Mouse (Mus musculus) B cell, adult 62 days (primary cell): ENCODE measurements around the gene Sirt1. TPM values are rescaled to one million over a fixed set of nuclear protein-coding genes. Genes with fewer than 3 reads are reported as not detected.

Experiments used
- total RNA-seq: library from RNA; stranded (reverse); gene quantifications from 4 replicates; pipeline ENCODE4 v1.2.4, GENCODE M21; 2023

Sirt1 gene
- 55.1 to 70.7 TPM (median 62.1 TPM) in 4 replicates for total RNA-seq

DNA sequence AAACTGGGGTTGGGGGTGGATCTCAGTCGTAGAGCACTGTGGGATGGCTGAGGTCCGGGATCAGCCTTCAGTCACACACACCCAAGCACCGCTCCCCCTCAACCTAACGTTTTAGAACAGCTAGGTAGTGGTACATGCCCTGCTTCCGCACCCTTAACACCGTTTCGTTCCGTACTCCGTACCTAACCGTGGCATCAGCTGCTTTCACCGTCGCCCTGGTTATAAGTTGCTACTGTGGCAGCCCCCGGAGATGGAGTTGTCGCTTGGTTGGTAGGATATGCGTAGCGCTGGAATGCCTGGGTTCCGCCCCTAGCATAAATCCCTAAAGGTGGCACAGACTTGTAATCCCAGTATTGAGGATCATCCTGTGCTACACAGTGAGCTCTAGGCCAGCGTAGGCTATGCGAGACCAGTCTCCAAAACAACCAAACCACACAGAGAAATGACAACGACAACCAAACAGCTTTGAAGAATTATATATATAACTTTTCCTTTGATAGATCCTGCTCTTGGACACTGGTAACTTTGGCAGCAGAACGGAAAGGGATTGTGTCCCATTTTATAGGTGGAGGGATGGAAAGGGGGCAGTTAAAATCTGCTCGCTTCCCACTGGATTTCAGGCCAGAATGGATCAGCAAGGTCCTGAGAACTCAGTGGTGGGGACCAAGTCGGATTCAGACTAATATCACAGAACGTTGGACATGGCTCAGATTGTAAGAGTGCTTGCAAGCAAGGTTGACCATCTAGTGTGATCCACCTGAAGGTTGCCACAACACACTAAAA is at the start of gene Sirt1:
TSS of gene Sirt1 (minus strand) at position 207 of the 783 bp plus-strand sequence.

DNA sequence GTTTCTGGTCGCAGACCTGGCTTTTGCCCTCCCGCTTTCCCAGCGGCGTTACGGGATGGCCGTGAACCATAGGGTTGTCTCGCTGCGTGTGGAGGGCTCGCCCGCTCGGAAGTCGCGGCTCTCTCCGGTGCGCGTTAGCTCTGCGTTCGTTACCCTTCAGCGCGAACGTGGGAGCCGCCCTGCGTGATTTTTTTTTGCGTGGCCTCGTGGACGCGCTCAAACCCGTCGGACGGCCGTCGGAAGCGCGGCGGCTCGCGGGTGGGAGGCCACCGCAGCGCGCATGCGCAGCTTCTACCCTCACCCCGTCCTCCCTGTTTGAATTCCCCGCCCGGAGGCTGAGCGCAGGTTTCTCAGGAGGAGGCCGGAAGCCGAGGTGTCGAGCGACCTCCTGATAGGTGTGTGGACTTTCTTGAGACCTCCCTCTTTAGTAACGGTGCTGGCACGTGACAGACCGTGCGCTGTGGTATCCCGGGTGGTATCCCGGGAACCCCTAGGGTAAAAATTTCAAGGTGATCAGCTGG is 48.3 kb upstream of the Sirt1 start, which contains the start of gene Ctnna3:
TSS of gene Ctnna3 (plus strand) at position 314 of the 521 bp plus-strand sequence.

DNA sequence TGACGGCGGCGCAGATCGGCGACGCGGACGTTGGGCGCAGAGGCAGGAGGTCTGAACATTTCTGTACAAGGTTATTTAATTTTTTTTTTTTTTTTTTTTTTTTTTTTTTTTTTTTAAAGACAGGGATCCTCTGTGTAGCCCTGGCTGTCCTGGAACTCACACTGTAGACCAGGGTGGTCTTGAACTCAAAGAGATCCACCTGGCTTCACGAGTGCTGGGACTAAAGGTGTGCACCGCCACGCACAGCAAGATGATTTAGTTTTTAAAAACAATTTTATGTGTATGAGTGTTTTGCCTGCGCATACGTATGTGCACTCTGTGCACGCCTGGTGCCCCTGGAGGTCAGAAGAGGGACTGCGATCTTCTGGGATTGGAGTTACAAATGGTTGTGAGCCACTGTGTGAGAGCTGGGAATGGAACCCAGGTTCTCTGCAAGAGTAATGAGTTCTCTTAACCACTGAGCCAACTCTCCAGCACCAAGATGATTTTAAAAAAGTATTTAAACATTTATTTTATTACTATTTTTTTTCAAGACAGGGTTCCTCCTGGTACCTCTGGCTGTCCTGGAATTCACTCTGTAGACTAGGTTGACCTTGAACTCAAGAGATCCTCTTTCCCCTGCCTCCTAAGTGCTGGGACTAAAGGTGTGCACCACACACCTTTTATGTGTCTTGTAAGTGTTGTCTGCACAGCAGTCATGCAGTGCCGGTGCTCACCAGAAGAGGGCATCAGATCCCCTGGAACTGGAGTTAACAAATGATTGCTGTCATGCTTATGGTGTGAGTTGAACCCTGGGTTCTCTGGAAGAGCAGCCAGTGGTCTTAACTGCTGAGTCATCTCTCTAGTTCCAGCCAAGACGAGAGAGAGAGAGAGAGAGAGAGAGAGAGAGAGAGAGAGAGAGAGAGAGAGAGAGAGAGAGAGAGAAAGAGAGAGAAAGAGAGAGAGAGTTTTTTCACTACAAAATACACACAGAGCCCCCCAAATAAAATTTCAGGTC is 40.5 kb upstream of the Sirt1 start, which contains the start of gene Gm7075:
TSS of gene Gm7075 (minus strand) at position 51 of the 997 bp plus-strand sequence.

DNA sequence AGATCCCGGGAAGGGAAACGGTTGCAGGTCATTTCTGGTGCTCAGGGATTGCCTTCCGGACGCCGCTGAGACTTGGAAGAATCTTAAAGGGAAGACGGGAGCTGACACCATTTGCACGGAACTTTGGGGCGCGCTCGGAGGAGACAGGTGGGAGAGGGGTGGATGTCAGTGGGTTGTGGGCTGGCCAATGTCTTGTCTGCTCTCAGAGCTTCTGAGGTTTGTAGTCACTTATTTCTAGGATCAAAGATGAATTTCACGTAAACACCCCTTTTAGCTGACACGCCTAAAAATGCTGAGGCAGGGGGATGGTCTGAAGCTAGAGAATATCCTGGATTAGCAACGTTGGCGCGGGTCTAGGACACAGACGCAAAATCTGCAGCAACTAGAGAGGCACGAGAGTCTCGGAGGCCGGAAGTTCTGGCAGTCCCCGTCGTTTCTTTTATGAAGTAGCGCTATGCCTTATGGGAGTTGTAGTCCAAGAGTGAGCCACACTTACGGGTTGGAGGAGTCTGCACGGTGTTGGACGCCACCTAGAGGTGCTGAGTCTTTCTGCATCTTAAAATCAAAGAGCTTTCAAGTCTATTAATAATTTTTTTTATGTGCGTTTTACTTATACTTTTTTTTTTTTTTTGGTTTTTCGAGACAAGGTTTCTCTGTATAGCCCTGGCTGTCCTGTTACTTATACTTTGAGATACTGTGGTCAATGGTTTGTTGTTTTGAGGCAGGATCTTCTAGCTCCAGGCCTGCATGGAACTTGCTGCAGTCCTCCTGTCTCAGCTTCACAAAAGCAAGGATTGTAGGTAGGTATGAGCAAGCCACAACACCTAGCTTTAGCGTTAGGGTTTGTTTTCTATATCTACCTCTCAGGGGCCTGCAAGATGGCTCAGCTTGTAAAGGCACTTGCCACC is 1.1 kb upstream of the Sirt1 start, which contains the start of gene Dnajc12:
TSS of gene Dnajc12 (plus strand) at position 72 of the 908 bp plus-strand sequence.

Other genes with a start within 250 kb of the Sirt1 start
- not detected in 4 replicates for gene Mypn, start 177.8 kb downstream of the Sirt1 start, total RNA-seq
- 223 to 260 TPM (median 231 TPM) in 4 replicates for gene Herc4, start 137.9 kb downstream of the Sirt1 start, total RNA-seq
- 4.5 to 7.0 TPM (median 5.7 TPM) in 4 replicates for gene Dnajc12, start 739 bp upstream of the Sirt1 start, total RNA-seq
- gene Gm7075, start 40.1 kb upstream of the Sirt1 start, total RNA-seq: not detected in 4 replicates
- gene Ctnna3, start 48.4 kb upstream of the Sirt1 start, total RNA-seq: not detected in 4 replicates